Mouse (Mus musculus) left cerebral cortex, postnatal 4 days (tissue): ENCODE measurements around the gene Mycbp2. TPM values are rescaled to one million over a fixed set of nuclear protein-coding genes. Genes with fewer than 3 reads are reported as not detected.

Experiments used
- DNase-seq: peaks from one replicate; pipeline ENCODE4 v3.0.0-alpha.2; 2022
- intact Hi-C: fragments of 180-260 bp; cut with DNase I; formaldehyde crosslinking; loops from one replicate; pipeline ENCODE4 v1.15.1; 2025
- total RNA-seq, 2 experiments: library from RNA; stranded (reverse); gene quantifications; 2 replicates each; pipeline ENCODE4 v1.2.3; 2021

Mycbp2 gene
- total RNA-seq, 2 experiments from 2014 or later = 174 to 179 TPM

DNA sequence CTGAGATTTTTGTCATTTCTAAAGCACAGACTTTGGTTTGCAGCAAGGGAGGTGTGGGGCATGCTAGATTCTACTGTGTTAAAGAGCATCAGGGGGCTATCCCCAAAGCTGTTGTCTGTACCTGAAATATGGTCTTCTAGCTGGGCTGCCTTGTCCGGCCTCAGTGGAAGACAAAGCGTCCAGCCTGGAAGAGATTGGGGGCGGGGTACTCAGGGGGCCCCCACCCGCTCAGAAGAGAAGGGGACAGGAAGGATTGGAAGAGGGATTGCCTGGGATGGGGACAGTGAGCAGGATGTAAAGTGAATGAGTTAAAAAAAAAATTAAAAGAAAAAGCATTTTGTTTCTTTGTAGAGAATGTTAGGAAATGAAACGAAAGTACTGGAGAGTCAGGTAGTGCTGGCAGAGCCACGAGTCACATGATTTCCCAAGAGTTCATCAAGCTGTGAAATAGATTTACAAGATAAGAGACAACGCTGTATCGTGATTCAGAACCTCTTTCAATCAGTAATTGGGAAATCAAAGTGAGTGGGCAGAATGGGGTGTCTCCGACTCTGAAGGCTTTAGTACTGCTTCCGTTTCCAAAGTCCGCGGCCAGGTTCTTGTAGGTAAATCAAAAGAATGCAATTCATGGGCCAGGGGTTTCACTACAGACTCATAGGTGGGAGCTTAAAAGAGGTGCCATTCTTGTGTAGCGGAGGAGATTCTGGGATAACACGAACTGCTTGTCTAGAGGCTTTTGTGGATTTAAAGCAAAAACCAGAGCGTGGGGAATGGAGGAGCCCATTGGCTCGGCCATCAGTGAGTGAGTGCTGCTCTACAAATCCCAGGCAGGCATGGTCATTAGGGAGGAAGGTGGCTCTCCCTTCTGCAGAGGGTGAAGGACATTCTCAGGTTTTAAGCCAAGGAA lies 268.4 kb downstream of the Mycbp2 start:
- intact Hi-C loops = no loop called here

DNA sequence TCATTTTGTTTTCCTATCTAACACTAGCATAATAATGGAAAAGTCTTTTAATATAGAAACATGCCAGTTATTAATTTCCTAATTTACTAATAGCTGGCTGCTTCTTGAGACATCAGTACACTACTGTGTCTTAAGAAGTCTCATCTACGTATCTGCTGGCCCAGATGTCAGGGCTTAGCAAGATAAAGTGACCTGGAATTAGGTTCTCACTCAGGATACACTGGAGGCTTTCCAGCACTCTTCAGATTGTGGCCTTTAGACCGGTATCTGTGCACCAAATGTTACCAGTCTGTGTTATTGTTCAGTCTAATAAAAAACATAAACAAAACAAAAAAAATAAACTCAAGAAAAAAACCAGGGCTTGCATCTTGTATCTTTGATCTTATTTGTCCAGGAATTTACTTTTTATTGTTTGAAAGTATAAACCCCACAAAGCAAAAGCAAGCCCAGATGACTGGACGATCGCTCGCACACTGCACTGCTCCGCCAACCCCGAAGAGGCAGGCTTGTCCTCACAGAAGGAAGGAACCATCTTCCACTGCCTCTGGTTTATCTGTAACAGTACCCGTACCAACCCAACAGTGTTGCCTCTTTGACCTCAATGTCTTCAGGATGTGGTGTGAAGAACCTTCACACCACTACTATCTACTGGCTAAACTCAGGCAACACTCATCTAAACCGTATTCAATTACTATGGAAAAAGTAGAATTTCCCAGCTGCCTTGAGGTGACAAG lies 269.2 kb downstream of the Mycbp2 start:
- intact Hi-C loops = no loop called here
- no peak for DNase-seq

More for the DNA sequence above, 268.4 kb downstream of the Mycbp2 start:
- no peak for DNase-seq

DNA sequence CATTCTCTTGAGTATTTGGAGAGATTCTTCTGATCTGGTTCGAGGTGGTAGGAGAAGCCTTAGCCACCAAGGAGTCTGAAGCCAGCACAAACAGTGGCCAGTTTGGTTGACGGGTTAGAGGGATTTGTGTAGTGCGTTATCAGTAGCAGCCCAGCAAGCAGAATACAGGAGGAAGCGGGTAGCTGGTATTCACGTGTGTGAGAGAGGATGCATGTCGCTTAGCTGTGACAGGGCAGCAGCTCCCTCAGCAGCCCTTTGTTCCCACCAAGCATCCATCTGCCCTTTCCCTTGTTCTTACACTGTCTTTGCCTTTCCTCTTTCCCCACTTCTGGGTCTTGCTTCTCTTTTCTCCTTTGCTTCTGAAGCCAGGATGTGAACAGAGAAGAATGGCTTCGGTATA lies 271.4 kb downstream of the Mycbp2 start:
- no peak for DNase-seq
- intact Hi-C loops = no loop called here

DNA sequence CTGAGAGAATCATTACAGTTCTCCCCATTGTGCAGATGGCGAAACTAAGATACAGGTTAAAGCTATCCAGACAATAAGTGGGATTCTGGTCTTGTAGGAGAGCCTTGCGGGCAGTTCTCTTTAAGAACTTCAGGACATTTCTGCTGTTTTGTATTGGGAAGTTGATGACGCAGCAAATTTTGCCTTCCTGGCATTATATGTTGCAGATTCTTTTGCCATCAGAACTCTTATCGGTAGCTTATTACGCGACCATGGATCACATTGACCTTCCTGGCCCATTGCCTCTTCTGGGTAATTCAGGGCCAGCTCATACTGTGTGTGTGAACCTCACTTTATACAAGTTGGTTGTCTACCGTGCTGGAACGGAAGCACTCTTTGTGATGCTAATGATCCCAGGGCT lies 272.8 kb downstream of the Mycbp2 start:
- no peak for DNase-seq
- intact Hi-C loops = no loop called here

DNA sequence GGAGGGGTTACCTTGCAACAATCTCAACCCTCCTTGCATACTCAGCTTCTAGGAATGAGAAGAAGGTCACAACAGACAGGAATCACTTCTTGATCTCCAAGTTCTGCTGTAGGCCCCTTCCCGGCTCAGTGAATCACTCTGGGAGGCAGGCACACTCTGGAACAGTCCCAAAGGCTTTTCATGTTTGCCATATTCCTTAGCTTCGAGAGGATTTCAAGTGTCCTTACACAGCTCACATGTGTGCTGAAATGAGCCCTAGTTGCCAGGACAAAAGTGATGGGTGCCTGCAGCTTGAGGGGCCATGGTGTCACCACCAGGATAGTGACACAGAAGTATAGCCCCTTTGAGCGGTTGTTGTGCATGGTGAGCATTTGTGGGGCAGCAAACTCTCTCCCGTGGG lies 273.9 kb downstream of the Mycbp2 start:
- intact Hi-C loops = no loop called here
- no peak for DNase-seq

DNA sequence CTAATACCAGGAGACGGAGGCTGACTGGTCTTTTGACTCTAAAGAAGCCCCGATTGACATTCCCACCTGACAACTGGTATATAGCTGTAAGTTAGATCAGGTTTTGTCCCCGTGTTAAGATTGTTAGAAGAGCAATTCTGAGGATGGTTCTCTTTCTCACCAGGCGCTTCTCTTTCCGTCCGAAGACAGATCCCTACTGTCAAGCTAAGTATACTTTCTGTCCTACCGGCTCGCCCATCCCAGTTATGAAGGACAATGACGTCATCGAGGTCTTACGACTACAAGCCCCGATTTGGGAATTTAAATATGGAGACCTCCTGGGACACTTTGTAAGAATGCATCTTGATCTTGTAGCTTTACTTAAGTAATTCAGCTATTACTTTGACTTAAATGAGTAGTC lies 275.1 kb downstream of the Mycbp2 start:
- DNase-seq = no peak
- intact Hi-C loops = no loop called here

DNA sequence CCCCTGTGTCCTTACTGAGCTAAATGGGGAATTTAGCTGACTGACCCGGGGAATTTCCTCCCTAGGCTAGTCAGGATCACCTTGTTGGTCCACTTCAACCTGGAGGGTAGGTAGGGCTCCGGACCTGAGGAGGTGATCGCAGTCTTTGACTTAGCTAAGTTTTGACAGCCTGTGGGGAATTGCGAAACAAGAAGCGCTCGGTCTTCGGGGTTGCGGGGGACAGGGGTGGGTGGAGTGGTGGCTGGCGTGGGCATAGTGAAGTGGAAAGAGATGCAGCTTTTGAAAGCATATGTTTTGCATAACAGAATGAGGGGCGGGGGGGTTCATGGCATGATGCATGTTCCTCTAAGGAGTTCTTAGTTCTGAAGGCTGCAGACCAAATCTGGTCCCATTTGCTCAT lies 275.8 kb downstream of the Mycbp2 start:
- intact Hi-C loops = no loop called here

DNA sequence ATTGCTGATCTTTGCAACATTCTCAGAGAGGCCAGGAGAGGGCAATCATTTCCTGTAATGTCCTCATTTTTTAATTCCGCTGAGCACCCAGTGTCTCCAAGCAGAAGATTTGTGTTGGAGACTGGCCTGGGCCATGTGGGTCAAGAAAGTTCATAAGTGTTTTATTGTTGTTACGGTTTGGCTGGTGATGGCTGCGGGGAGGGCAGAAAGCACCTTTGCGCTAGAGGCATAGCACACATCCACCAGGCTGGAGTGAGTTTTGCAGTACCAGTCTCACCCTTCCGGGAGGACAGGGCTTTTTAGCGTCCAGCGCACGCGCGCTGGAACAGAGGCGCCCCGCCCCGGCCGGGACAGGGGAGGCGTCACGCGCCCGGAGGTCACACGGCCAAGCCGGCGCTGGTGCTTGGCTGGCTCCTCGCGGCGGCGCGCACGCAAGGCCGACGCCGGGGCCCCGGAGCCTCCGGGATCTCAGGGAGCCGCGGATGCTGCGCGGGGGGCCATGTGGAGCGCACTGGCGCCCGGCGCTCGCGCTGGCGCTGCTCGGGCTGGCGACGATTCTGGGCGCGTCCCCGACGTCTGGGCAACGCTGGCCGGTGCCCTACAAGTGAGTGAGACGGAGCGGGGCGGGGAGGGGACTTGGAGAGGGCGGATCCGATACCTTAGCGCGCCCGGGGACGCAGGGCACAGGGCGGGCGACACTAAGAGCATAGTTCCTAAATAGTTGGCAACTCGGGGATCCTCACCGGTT lies 276.6 kb downstream of the Mycbp2 start, which contains the start of gene Cln5:
Gene Cln5, plus strand, starts transcription at position 353 of the 748 bp plus-strand sequence.
- intact Hi-C loops = no loop called here
- peak; percentile 95 for DNase-seq

More for the DNA sequence above, 275.8 kb downstream of the Mycbp2 start:
- DNase-seq = no peak

DNA sequence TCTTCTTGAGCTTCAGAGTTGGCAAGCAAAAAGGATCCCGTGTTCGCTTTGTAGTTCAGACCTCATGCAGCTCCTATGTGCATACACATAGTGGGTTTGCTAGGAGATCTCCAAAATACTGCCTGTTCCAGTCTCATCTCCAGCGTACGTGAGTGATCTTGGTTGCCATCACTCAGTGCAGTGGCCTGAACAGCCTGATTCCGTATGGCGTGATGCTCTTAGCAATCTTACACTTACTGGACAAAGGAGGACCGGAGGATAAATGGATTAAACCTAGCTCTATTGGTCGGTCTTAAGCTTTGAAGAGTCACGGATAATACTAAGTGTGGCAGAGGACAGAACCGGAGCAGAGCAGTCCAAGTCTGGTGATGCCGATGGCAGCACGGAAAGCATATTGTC lies 277.1 kb downstream of the Mycbp2 start:
- intact Hi-C loops = no loop called here
- no peak for DNase-seq

DNA sequence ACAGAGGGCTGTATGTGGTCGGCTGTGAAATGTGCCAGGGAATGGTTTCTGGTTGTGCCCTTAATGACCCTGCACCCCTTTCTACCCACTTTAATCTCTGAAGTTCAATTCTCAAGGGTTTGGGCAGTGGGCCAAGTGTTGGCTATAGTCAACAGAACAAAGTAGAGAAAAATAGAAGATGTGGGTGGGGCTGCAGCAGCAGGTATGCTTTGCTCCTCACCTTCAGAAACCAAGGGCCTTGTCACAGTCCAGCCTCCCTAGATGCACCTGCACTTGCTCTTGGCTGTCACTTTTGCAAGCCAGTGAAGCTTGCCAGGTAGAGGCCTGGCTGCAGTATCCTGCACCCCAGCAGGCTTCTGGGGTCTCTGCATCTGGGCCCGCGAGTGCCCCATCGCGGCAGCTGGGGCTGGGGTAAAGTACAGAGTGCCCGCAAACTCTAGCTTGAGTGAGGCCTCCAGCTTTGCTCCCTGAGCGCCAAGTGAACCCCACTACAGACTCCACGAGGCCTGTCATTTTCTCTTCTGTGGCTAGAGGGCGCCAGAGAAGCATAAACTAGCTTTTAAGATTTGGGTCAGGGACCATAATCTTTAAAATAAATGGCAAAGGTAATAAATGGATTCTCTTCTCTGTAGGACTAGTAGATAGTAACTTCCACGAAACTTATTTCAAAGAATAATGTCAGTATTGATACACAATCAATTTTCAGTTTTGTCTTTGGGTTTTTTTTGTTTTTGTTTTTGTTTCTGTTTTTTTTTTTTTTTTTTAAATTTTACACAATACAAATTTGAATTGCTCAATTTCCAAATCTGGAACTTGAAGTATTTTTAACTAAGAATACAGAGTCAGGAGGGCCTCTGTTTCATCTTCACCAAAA lies 281.1 kb downstream of the Mycbp2 start:
- intact Hi-C loops = no loop called here
- peak; percentile 68 for DNase-seq

Other genes with a start within 250 kb of the Mycbp2 start
- 10 to 100 TPM; 67.2 to 71.3 TPM for gene Fbxl3, start 247.2 kb downstream of the Mycbp2 start, total RNA-seq
- gene Scel, start 166.5 kb upstream of the Mycbp2 start, total RNA-seq = under 1 TPM; 0.46 to 0.56 TPM